Mouse (Mus musculus) midbrain, embryonic 16.5 days (tissue): ENCODE data around the gene Krt19. TPM values are rescaled to one million over a fixed set of nuclear protein-coding genes. Genes with fewer than 3 reads are reported as not detected.

Source experiments
- polyA plus RNA-seq: library from polyadenylated mRNA; unstranded; fragments of >200 nt; fragmentation: Nextera tagmentation; extraction: Ambion mirVana; gene quantifications from 2 replicates; pipeline ENCODE4 v1.2.1, GENCODE M21; 2015

The Krt19 gene
- polyA plus RNA-seq, 1 experiment from 2014 or later, result 3.4 TPM

Other genes starting within 250 kb of the Krt19 start
- gene Krtap31-1, start 240.7 kb downstream of the Krt19 start, polyA plus RNA-seq, result not detected in 2 replicates
- gene Gm11565, start 233.9 kb downstream of the Krt19 start, polyA plus RNA-seq, result not detected in 2 replicates
- not detected in 2 replicates for gene Krtap31-2, start 212.4 kb downstream of the Krt19 start, polyA plus RNA-seq
- gene Krtap9-5, start 200.2 kb downstream of the Krt19 start, polyA plus RNA-seq, result not detected in 2 replicates
- gene Krtap29-1, start 169.6 kb downstream of the Krt19 start, polyA plus RNA-seq, result not detected in 2 replicates
- 0.17 TPM in 1 of 2 replicates, not detected in the other for gene Krtap16-1, start 162.1 kb downstream of the Krt19 start, polyA plus RNA-seq
- gene Krtap17-1, start 154.7 kb downstream of the Krt19 start, polyA plus RNA-seq, result 0.84 and 1.4 TPM in 2 replicates
- gene Krt33a, start 132.5 kb downstream of the Krt19 start, polyA plus RNA-seq, result not detected in 2 replicates
- 0.11 TPM in 1 of 2 replicates, not detected in the other for gene Krt33b, start 118.8 kb downstream of the Krt19 start, polyA plus RNA-seq
- not detected in 2 replicates for gene Krt34, start 107.1 kb downstream of the Krt19 start, polyA plus RNA-seq
- gene Krt31, start 98.1 kb downstream of the Krt19 start, polyA plus RNA-seq, result not detected in 2 replicates
- not detected in 2 replicates for gene Krt32, start 60.4 kb downstream of the Krt19 start, polyA plus RNA-seq
- gene Krt35, start 52.4 kb downstream of the Krt19 start, polyA plus RNA-seq, result not detected in 2 replicates
- not detected in 2 replicates for gene Krt36, start 43.0 kb downstream of the Krt19 start, polyA plus RNA-seq
- 0.11 TPM in 1 of 2 replicates, not detected in the other for gene Krt13, start 27.1 kb downstream of the Krt19 start, polyA plus RNA-seq
- gene Krt15, start 12.7 kb downstream of the Krt19 start, polyA plus RNA-seq, result 0.31 and 0.40 TPM in 2 replicates
- not detected in 2 replicates for gene Krt9, start 44.6 kb upstream of the Krt19 start, polyA plus RNA-seq
- 0.19 and 0.28 TPM in 2 replicates for gene Krt14, start 58.9 kb upstream of the Krt19 start, polyA plus RNA-seq
- gene Krt16, start 100.2 kb upstream of the Krt19 start, polyA plus RNA-seq, result not detected in 2 replicates
- gene Krt17, start 112.4 kb upstream of the Krt19 start, polyA plus RNA-seq, result 0.50 TPM in 1 of 2 replicates, not detected in the other
- 0.20 TPM in 1 of 2 replicates, not detected in the other for gene Krt42, start 121.2 kb upstream of the Krt19 start, polyA plus RNA-seq
- 1,185 and 1,247 TPM in 2 replicates for gene Eif1, start 171.2 kb upstream of the Krt19 start, polyA plus RNA-seq
- gene Gast, start 185.7 kb upstream of the Krt19 start, polyA plus RNA-seq, result 0.46 and 1.6 TPM in 2 replicates
- 417 and 440 TPM in 2 replicates for gene Hap1, start 207.5 kb upstream of the Krt19 start, polyA plus RNA-seq
- 99.7 and 109 TPM in 2 replicates for gene Jup, start 249.1 kb upstream of the Krt19 start, polyA plus RNA-seq